Mouse (Mus musculus) kidney, embryonic 16.5 days (tissue): ENCODE results near the gene Asrgl1. TPM values are rescaled to one million over a fixed set of nuclear protein-coding genes. Genes with fewer than 3 reads are reported as not detected.

ENCODE experiments used
- ATAC-seq: fragments of 200-750 bp; cut with Nextera tagmentation; 2 replicates; pipeline ENCODE4 v1.8.0; 2017; ENCODE audit warnings: moderate TSS enrichment; ENCODE audit not compliant: low FRiP score, low TSS enrichment
- H3K27ac ChIP-seq: fragments of 300-500 bp; sonication (generic); 2 replicates; pipeline ENCODE4 v1.5.1; 2014; ENCODE audit warnings: low read length
- H3K27me3 ChIP-seq: fragments of 300-500 bp; sonication (generic); 2 replicates; pipeline ENCODE4 v1.6.1; 2014; ENCODE audit warnings: low read length, control low read depth, mixed read lengths; ENCODE audit not compliant: insufficient read depth
- H3K36me3 ChIP-seq: fragments of 300-500 bp; sonication (generic); 2 replicates; pipeline ENCODE4 v1.6.1; 2014; ENCODE audit warnings: low read length, control low read depth, mixed read lengths; ENCODE audit not compliant: insufficient read depth
- H3K4me1 ChIP-seq: fragments of 300-500 bp; sonication (generic); 2 replicates; pipeline ENCODE4 v1.6.1; 2014; ENCODE audit warnings: low read length, control low read depth, mixed read lengths; ENCODE audit not compliant: insufficient read depth
- H3K4me2 ChIP-seq: fragments of 300-500 bp; sonication (generic); replicated peaks from 2 replicates; pipeline ENCODE4 v1.6.1; 2014; ENCODE audit warnings: low read depth, low read length
- H3K4me3 ChIP-seq: fragments of 300-500 bp; sonication (generic); 2 replicates; pipeline ENCODE4 v1.5.1; 2014; ENCODE audit warnings: mild to moderate bottlenecking, low read length
- H3K9ac ChIP-seq: fragments of 300-500 bp; sonication (generic); replicated peaks from 2 replicates; pipeline ENCODE4 v1.6.1; 2014; ENCODE audit warnings: low read length
- H3K9me3 ChIP-seq: fragments of 300-500 bp; sonication (generic); 2 replicates; pipeline ENCODE4 v1.6.1; 2016; ENCODE audit warnings: low read length, control low read depth
- WGBS: fragments of 180-500 bp; shearing (Covaris S2); extraction: QIAGEN DNeasy Blood & Tissue Kit; methylation state at CpG from one replicate; pipeline ENCODE4 v1.1.7; 2014; 5-methylcytosine and 5-hydroxymethylcytosine counted together
- polyA plus RNA-seq: library from polyadenylated mRNA; unstranded; fragments of >200 nt; fragmentation: Nextera tagmentation; extraction: Ambion mirVana; gene quantifications from 2 replicates; pipeline ENCODE4 v1.2.1, GENCODE M21; 2015

Asrgl1 gene
- polyA plus RNA-seq, 1 experiment from 2014 or later, result 15.1 TPM

DNA sequence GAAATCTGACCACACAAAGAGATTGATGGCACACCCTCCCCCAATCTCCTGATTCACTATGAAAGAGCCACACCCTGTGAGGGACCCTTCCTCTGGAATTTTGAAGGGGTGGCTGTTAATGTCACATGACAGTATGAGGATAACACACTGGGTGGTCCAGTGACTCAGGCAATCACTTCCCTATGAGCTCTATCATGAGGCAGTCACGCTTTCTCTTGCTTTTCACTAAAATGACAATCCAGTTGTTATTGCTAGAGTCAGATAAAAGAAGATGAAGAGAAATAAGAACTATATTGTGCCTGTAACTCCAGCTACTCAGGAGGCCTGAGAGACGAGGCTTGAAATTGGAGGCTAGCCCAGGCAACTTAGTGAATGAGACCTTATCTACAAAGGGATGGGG lies 59.9 kb downstream of the Asrgl1 start:
- WGBS, result 88% methylated on average over 2 of the region's 2 CpGs
- no peaks in the 10 kb centered on the region for H3K9me3 ChIP-seq
- no peak for ATAC-seq
- no peak overlapping the region for H3K4me2 ChIP-seq
- no peaks in the 10 kb centered on the region for H3K36me3 ChIP-seq
- no peak overlapping the region for H3K4me3 ChIP-seq
- H3K4me1 ChIP-seq, result peaks cover 20% of the 10 kb centered on the region
- no peak overlapping the region for H3K27ac ChIP-seq
- no peaks in the 10 kb centered on the region for H3K27me3 ChIP-seq
- no peak overlapping the region for H3K9ac ChIP-seq

DNA sequence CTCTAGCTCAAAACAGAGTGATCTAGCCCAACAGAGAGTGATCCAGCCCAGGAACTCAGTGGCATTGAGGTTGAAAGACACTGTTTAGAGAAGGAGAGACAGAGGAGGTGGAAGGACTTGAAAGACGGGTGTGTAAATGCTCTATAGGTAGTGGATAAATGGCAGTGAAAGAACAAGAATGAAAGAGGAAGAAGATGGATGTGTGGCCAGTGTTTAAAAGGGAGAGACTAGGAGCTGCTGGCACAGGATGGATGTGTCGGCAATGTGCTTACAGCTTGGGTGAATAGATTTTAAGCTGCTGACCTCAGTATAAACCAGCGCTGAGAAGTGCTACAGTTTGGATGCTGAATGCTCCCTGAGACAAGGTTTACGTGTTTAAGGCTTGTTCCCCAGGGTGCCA lies 61.0 kb downstream of the Asrgl1 start:
- Histone ChIP-seq H3K27me3 (no peaks in the 10 kb centered on the region), H3K4me1 (peaks cover 31% of the 10 kb centered on the region), H3K36me3 (no peaks in the 10 kb centered on the region), H3K27ac (peak overlapping the region; percentile 48; the same call in 1 of the 2 replicates), H3K9ac (no peak overlapping the region; the same call in 1 of the 2 replicates), H3K9me3 (no peaks in the 10 kb centered on the region), H3K4me2 (no peak overlapping the region), H3K4me3 (no peak overlapping the region)
- ATAC-seq, result no peak
- 82% methylated on average over 4 of the region's 4 CpGs for WGBS

DNA sequence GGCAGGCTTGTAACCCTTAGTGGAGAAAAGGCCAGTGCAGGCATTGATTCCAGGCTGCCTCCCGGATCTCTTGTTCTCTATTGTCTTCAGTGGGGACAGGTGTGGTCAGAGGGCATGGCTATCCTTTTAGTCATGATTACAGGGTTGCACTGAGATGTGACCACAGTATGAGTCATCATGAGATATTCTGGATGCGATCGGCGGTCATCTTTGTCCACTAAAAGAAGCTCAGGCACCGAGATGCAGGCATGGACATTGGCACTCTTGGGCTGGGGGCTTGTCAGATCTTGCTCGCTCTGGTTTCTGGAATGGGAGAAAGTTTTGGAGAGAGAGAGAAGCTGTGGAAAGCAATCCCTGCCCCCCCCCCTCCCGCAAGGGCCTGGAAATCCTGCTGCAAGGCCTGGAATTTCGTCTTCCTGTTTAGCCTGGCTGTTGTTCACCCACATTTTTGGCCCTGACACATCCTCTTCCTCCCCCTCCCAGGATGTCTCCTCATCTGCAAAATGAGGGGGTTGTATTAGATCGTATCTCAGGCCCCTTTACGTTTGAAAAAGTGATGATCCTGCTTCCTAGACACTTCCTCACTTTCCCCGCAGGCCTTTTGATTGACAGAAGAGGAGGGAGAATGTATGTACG lies 61.5 kb downstream of the Asrgl1 start:
- Histone ChIP-seq H3K27ac (peak overlapping the region; percentile 48; the same call in 1 of the 2 replicates), H3K27me3 (no peaks in the 10 kb centered on the region), H3K9ac (no peak overlapping the region; the same call in 1 of the 2 replicates), H3K4me3 (no peak overlapping the region), H3K4me1 (peaks cover 31% of the 10 kb centered on the region), H3K4me2 (no peak overlapping the region), H3K36me3 (no peaks in the 10 kb centered on the region), H3K9me3 (no peaks in the 10 kb centered on the region)
- no peak for ATAC-seq
- 61% methylated on average over 12 of the region's 12 CpGs for WGBS

GRCm38 (mm10) chr19:9072157-9072530 lies 63.3 kb downstream of the Asrgl1 start:
- Histone ChIP-seq H3K36me3 (no peaks in the 10 kb centered on the region), H3K4me2 (no peak overlapping the region), H3K27me3 (no peaks in the 10 kb centered on the region), H3K9ac (no peak overlapping the region), H3K27ac (peak overlapping the region; percentile 85; the same call in 1 of the 2 replicates), H3K9me3 (no peaks in the 10 kb centered on the region), H3K4me3 (no peak overlapping the region), H3K4me1 (peaks cover 34% of the 10 kb centered on the region)
- WGBS, result 54% methylated on average over 2 of the region's 2 CpGs
- ATAC-seq, result no peak

DNA sequence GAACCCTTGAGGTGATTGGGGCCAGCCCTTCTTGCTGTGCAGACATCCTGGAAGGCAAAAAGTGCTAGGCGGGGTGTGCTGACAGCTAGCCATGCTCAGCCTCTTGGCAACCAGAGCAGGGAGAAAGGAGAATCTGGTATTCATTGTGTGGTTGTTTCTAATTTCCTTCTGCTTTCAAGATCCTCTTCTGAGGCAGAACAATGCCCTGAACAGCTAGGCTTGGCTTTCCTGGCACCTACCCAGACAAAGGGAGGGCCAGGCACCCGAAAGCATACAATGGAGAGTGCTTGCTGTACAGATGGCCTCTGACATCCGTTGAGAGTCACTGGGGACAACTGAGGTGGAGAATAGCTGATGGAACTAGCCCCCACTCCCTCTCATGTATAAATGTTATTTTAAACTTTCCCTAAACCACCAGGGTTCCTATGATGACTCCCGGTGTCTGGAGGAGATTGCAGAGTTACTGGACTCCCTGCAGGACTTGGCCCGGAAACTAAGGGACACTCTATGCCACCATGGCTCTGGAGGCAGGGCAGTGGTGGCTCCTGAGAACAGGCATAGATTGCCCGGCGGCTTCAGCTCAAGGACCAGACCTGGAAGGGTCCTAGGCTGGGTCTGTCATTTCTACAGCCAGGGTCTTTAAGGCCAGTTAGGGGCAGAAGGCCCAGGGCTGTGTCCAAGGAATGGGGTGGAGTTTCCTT lies 63.8 kb downstream of the Asrgl1 start:
- peak overlapping the region; percentile 85 for H3K27ac ChIP-seq
- peak; percentile 57; the same call in 1 of the 2 replicates for ATAC-seq
- no peak overlapping the region for H3K4me3 ChIP-seq
- peaks cover 34% of the 10 kb centered on the region for H3K4me1 ChIP-seq
- no peaks in the 10 kb centered on the region for H3K36me3 ChIP-seq
- no peak overlapping the region for H3K9ac ChIP-seq
- no peaks in the 10 kb centered on the region for H3K9me3 ChIP-seq
- H3K27me3 ChIP-seq, result no peaks in the 10 kb centered on the region
- 59% methylated on average over 7 of the region's 7 CpGs for WGBS
- H3K4me2 ChIP-seq, result no peak overlapping the region

DNA sequence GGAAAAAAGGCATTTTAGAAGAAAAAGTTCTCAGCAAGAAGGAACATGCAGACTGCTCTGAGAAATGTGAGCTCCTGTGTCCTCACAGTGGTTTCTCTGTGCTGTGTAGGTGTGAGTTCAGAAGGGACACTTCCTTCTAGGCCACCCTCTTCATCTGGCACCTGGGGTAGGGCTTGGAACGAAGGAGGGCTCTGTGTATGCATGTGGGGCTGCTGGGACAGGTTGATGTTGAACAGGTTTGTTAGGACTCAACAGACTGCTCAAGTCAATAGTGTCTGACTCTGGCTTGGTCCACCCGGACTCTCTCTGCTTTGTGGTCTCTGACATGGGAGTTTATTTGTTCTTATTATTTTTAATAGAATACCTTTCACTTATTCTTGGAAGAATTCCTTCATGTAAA lies 65.1 kb downstream of the Asrgl1 start:
- no peak overlapping the region for H3K4me3 ChIP-seq
- peak overlapping the region; percentile 85 for H3K27ac ChIP-seq
- H3K27me3 ChIP-seq, result no peaks in the 10 kb centered on the region
- H3K9me3 ChIP-seq, result no peaks in the 10 kb centered on the region
- peaks cover 45% of the 10 kb centered on the region for H3K4me1 ChIP-seq
- no peaks in the 10 kb centered on the region for H3K36me3 ChIP-seq
- ATAC-seq, result no peak
- no peak overlapping the region for H3K9ac ChIP-seq
- 73% methylated on average over 2 of the region's 2 CpGs for WGBS
- no peak overlapping the region for H3K4me2 ChIP-seq

GRCm38 (mm10) chr19:9069687-9070307 lies 65.6 kb downstream of the Asrgl1 start:
- H3K4me2 ChIP-seq, result no peak overlapping the region
- H3K9ac ChIP-seq, result no peak overlapping the region
- peak overlapping the region; percentile 85; the same call in 1 of the 2 replicates for H3K27ac ChIP-seq
- no peaks in the 10 kb centered on the region for H3K36me3 ChIP-seq
- H3K27me3 ChIP-seq, result no peaks in the 10 kb centered on the region
- ATAC-seq, result peak; percentile 7; the same call in 1 of the 2 replicates
- H3K4me3 ChIP-seq, result no peak overlapping the region
- 51% methylated on average over 8 of the region's 8 CpGs for WGBS
- no peaks in the 10 kb centered on the region for H3K9me3 ChIP-seq
- peaks cover 45% of the 10 kb centered on the region for H3K4me1 ChIP-seq

DNA sequence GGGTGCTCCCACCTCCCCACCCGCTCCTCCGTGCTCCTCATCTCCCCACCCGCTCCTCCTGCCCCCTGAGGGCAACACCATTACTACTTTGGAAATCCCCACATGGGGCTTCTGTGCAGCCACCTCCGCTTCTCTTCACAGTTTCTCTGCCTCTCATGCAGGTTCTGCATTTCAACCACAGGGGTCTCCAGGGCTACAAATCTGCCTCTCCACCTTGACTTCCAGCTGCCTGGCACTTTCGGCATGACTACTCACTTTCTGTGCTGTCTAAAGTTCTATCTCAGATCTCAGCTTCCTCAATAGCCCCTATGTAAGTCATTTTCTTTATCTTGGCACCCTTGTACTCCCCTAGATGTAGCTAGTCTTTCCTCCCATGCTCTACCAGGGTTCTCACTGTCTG lies 68.1 kb downstream of the Asrgl1 start:
- 89% methylated on average over 5 of the region's 5 CpGs for WGBS
- H3K9ac ChIP-seq, result no peak overlapping the region
- no peaks in the 10 kb centered on the region for H3K27me3 ChIP-seq
- H3K4me1 ChIP-seq, result peaks cover 39% of the 10 kb centered on the region
- no peak overlapping the region for H3K27ac ChIP-seq
- no peak overlapping the region for H3K4me3 ChIP-seq
- no peaks in the 10 kb centered on the region for H3K9me3 ChIP-seq
- ATAC-seq, result no peak
- H3K4me2 ChIP-seq, result no peak overlapping the region
- H3K36me3 ChIP-seq, result no peaks in the 10 kb centered on the region

DNA sequence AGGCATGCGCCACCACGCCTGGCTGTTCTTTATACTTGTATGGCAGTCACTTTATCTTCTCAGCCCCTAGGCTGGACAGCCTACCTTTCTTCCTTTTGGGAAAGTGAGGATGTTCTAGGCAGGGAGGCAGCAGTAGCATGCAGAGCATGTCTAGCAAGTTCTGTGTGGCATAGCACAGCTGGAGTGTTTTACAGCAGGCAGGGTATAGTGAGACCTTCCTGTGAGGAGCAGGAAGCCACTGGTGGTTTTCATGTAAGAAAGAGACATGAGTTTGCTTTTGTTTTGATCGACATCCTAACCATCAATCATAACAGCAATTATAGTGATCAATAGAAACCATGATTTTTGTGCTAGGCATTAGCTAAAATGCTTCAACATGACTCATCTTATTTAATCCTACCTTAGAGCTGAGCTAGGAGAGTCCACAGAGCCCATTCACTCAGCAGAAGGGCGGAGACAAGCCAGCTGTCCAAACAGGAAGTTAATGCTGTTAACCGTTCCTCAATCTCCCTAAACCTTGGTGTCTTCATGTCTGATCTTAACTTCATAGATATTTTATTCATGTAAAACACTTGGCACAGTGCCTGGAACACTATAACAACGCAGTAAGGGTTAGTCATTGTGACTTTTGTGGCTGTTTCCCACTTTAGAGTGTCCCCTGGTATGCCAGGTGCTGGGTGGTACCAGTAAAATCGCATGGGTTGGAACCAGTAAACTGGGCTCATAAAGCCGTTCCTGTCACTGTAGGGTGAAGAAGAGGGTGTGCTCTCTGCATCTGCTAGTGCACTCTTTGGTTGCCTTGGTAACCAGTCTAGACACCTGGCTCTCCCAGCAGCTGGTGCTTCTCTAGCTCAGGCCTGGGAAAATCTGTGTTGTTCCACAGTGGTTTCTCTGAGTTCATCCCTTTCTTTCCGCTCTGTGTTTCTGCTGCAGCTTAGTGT lies 69.5 kb downstream of the Asrgl1 start:
- Histone ChIP-seq H3K4me2 (no peak overlapping the region), H3K27ac (peak overlapping the region; percentile 50; the same call in 1 of the 2 replicates), H3K4me1 (peaks cover 28% of the 10 kb centered on the region), H3K4me3 (no peak overlapping the region), H3K9me3 (no peaks in the 10 kb centered on the region), H3K9ac (no peak overlapping the region), H3K27me3 (no peaks in the 10 kb centered on the region), H3K36me3 (no peaks in the 10 kb centered on the region)
- WGBS, result 42% methylated on average over 9 of the region's 9 CpGs
- peak; percentile 66 for ATAC-seq
